Mouse (Mus musculus) liver, adult 2 months (tissue): ENCODE data around the gene Krtap11-1. TPM values are rescaled to one million over a fixed set of nuclear protein-coding genes. Genes with fewer than 3 reads are reported as not detected.

Experiments used
- DNase-seq: peaks from one replicate; pipeline ENCODE4 v3.0.0-alpha.2; 2011; ENCODE audit warnings: low read depth, low spot score; ENCODE audit errors: extremely low read depth
- H3K27ac ChIP-seq: fragments of 200-500 bp; replicated peaks from 2 replicates; pipeline ENCODE4 v1.5.1; 2012; ENCODE audit warnings: low read depth, mild to moderate bottlenecking, control low read depth, inconsistent platforms, low read length; ENCODE audit not compliant: insufficient read depth
- H3K27me3 ChIP-seq: fragments of 200-500 bp; 2 replicates; pipeline ENCODE4 v1.6.1; 2012; ENCODE audit warnings: mild to moderate bottlenecking, moderate library complexity, low read length, inconsistent platforms; ENCODE audit not compliant: control insufficient read depth, insufficient read depth
- H3K36me3 ChIP-seq: fragments of 200-500 bp; 2 replicates; pipeline ENCODE4 v1.6.1; 2012; ENCODE audit warnings: low read length, inconsistent platforms; ENCODE audit not compliant: control insufficient read depth, insufficient read depth
- H3K4me1 ChIP-seq: fragments of 200-500 bp; 2 replicates; pipeline ENCODE4 v1.6.1; 2011; ENCODE audit warnings: low read length; ENCODE audit not compliant: control insufficient read depth, insufficient read depth
- H3K4me3 ChIP-seq: fragments of 200-500 bp; 2 replicates; pipeline ENCODE4 v1.5.1; 2011; ENCODE audit warnings: low read depth, mild to moderate bottlenecking, control low read depth, low read length, moderate library complexity; ENCODE audit not compliant: insufficient read depth
- H3K79me2 ChIP-seq: fragments of 200-500 bp; 2 replicates; pipeline ENCODE4 v1.6.1; 2012; ENCODE audit warnings: inconsistent platforms, mild to moderate bottlenecking, low read length, moderate library complexity; ENCODE audit not compliant: control insufficient read depth, insufficient read depth
- H3K9ac ChIP-seq: fragments of 200-500 bp; 2 replicates; pipeline ENCODE4 v1.6.1; 2012; ENCODE audit warnings: low read depth, mild to moderate bottlenecking, control low read depth, inconsistent platforms, low read length
- CTCF ChIP-seq: fragments of 200-500 bp; IDR thresholded peaks from 2 replicates; pipeline ENCODE4 v1.5.1; 2011; ENCODE audit warnings: low read depth, low read length, control low read depth
- POLR2A ChIP-seq: fragments of 200-500 bp; IDR thresholded peaks from 2 replicates; pipeline ENCODE4 v1.6.1; 2011; ENCODE audit warnings: low read length, control low read depth; ENCODE audit not compliant: insufficient read depth; ENCODE audit errors: extremely low read depth
- WGBS: fragments of 180-500 bp; shearing (Covaris S2); methylation state at CpG from one replicate; pipeline ENCODE4 v1.1.7; 2018; 5-methylcytosine and 5-hydroxymethylcytosine counted together
- polyA plus RNA-seq: library from polyadenylated mRNA; depleted of rRNA; stranded (reverse); fragments of >200 nt; gene quantifications from 2 replicates; pipeline ENCODE4 v1.2.3, GENCODE M21; 2012
- total RNA-seq: library from RNA; depleted of rRNA; stranded (reverse); fragments of >200 nt; gene quantifications from 2 replicates; pipeline ENCODE4 v1.2.3, GENCODE M21; 2014

The Krtap11-1 gene
- total and polyA plus RNA-seq, 2 experiments, result not detected

- Histone ChIP-seq H3K27ac (no peak overlapping the region), H3K79me2 (no peaks in the 10 kb centered on the region), H3K9ac (no peak overlapping the region), H3K4me3 (no peak overlapping the region), H3K27me3 (no peaks in the 10 kb centered on the region), H3K4me1 (no peaks in the 10 kb centered on the region), H3K36me3 (no peaks in the 10 kb centered on the region)
- WGBS, result 67% methylated on average over 7 of the region's 7 CpGs
- TF ChIP-seq CTCF, result no peak
- no peak for TF ChIP-seq POLR2A
- DNase-seq, result no peak
These were observed 2.8 kb downstream of the Krtap11-1 start for GRCm38 (mm10) chr16:89568141-89568540.

- H3K27ac ChIP-seq, result no peak overlapping the region
- H3K79me2 ChIP-seq, result no peaks in the 10 kb centered on the region
- H3K4me1 ChIP-seq, result no peaks in the 10 kb centered on the region
- H3K9ac ChIP-seq, result no peak overlapping the region
- H3K4me3 ChIP-seq, result no peak overlapping the region
- no peaks in the 10 kb centered on the region for H3K36me3 ChIP-seq
- no peak for DNase-seq
- no peak for TF ChIP-seq POLR2A
- no peak for TF ChIP-seq CTCF
- no peaks in the 10 kb centered on the region for H3K27me3 ChIP-seq
These were observed 20.7 kb downstream of the Krtap11-1 start for GRCm38 (mm10) chr16:89550298-89550697.

- H3K27ac ChIP-seq, result no peak overlapping the region
- H3K36me3 ChIP-seq, result no peaks in the 10 kb centered on the region
- H3K4me3 ChIP-seq, result no peak overlapping the region
- DNase-seq, result no peak
- no peaks in the 10 kb centered on the region for H3K79me2 ChIP-seq
- H3K27me3 ChIP-seq, result no peaks in the 10 kb centered on the region
- H3K9ac ChIP-seq, result no peak overlapping the region
- no peak for TF ChIP-seq CTCF
- TF ChIP-seq POLR2A, result no peak
- WGBS, result 82% methylated on average over 5 of the region's 5 CpGs
- no peaks in the 10 kb centered on the region for H3K4me1 ChIP-seq
These were observed 32.9 kb downstream of the Krtap11-1 start for GRCm38 (mm10) chr16:89538031-89538484.

- Histone ChIP-seq H3K4me1 (no peaks in the 10 kb centered on the region), H3K27ac (no peak overlapping the region), H3K27me3 (no peaks in the 10 kb centered on the region), H3K4me3 (no peak overlapping the region), H3K36me3 (no peaks in the 10 kb centered on the region), H3K79me2 (no peaks in the 10 kb centered on the region), H3K9ac (no peak overlapping the region)
- TF ChIP-seq CTCF (no peak), POLR2A (no peak)
- WGBS, result 93% methylated on average over 6 of the region's 6 CpGs
- no peak for DNase-seq
These were observed 33.6 kb downstream of the Krtap11-1 start for GRCm38 (mm10) chr16:89537349-89537748.

GRCm38 (mm10) chr16:89530547-89530946, 40.4 kb downstream of the Krtap11-1 start:
- Histone ChIP-seq H3K4me3 (no peak overlapping the region), H3K27me3 (no peaks in the 10 kb centered on the region), H3K9ac (no peak overlapping the region), H3K36me3 (no peaks in the 10 kb centered on the region), H3K27ac (no peak overlapping the region), H3K79me2 (no peaks in the 10 kb centered on the region), H3K4me1 (no peaks in the 10 kb centered on the region)
- TF ChIP-seq CTCF (no peak), POLR2A (no peak)
- DNase-seq, result no peak
- WGBS, result 26% methylated on average over 7 of the region's 7 CpGs

GRCm38 (mm10) chr16:89529846-89530245, 41.1 kb downstream of the Krtap11-1 start:
- 76% methylated on average over 7 of the region's 7 CpGs for WGBS
- no peak overlapping the region for H3K9ac ChIP-seq
- no peaks in the 10 kb centered on the region for H3K27me3 ChIP-seq
- H3K27ac ChIP-seq, result no peak overlapping the region
- H3K4me3 ChIP-seq, result no peak overlapping the region
- TF ChIP-seq POLR2A (no peak), CTCF (no peak)
- H3K4me1 ChIP-seq, result no peaks in the 10 kb centered on the region
- no peaks in the 10 kb centered on the region for H3K79me2 ChIP-seq
- no peak for DNase-seq
- H3K36me3 ChIP-seq, result no peaks in the 10 kb centered on the region
